Mouse (Mus musculus) neural tube, embryonic 14.5 days (tissue): ENCODE measurements around the gene Npr1. TPM values are rescaled to one million over a fixed set of nuclear protein-coding genes. Genes with fewer than 3 reads are reported as not detected.

Experiments
- ATAC-seq: fragments of 200-750 bp; cut with Nextera tagmentation; 2 replicates; pipeline ENCODE4 v1.8.0; 2017; ENCODE audit warnings: low read depth, mild to moderate bottlenecking, moderate TSS enrichment, moderate library complexity
- H3K27ac ChIP-seq: fragments of 300-500 bp; sonication (generic); 2 replicates; pipeline ENCODE4 v1.5.1; 2014; ENCODE audit warnings: low read depth, mild to moderate bottlenecking, control low read depth, low read length, moderate library complexity, mixed read lengths
- H3K27me3 ChIP-seq: fragments of 300-500 bp; sonication (generic); 2 replicates; pipeline ENCODE4 v1.6.1; 2014; ENCODE audit warnings: low read length; ENCODE audit not compliant: control insufficient read depth, insufficient read depth
- H3K36me3 ChIP-seq: fragments of 300-500 bp; sonication (generic); 2 replicates; pipeline ENCODE4 v1.6.1; 2014; ENCODE audit warnings: low read length, mixed read lengths; ENCODE audit not compliant: control insufficient read depth, insufficient read depth
- H3K4me1 ChIP-seq: fragments of 300-500 bp; sonication (generic); 2 replicates; pipeline ENCODE4 v1.6.1; 2014; ENCODE audit warnings: low read length; ENCODE audit not compliant: control insufficient read depth, insufficient read depth
- H3K4me2 ChIP-seq: fragments of 300-500 bp; sonication (generic); 2 replicates; pipeline ENCODE4 v1.6.1; 2014; ENCODE audit warnings: mild to moderate bottlenecking, low read depth, low read length, control low read depth
- H3K4me3 ChIP-seq: fragments of 300-500 bp; sonication (generic); 2 replicates; pipeline ENCODE4 v1.5.1; 2014; ENCODE audit warnings: low read depth, low read length, control low read depth, mixed read lengths
- H3K9ac ChIP-seq: fragments of 300-500 bp; sonication (generic); replicated peaks from 2 replicates; pipeline ENCODE4 v1.6.1; 2014; ENCODE audit warnings: low read depth, mild to moderate bottlenecking, control low read depth, low read length, mixed read lengths
- H3K9me3 ChIP-seq: fragments of 300-500 bp; sonication (generic); 2 replicates; pipeline ENCODE4 v1.6.1; 2016; ENCODE audit warnings: low read length; ENCODE audit not compliant: control insufficient read depth
- whole genome bisulfite sequencing: fragments of 180-500 bp; shearing (Covaris S2); extraction: QIAGEN DNeasy Blood & Tissue Kit; methylation state at CpG from one replicate; pipeline ENCODE4 v1.1.7; 2014; 5-methylcytosine and 5-hydroxymethylcytosine counted together
- polyA plus RNA-seq: library from polyadenylated mRNA; unstranded; fragments of >200 nt; fragmentation: Nextera tagmentation; extraction: Ambion mirVana; gene quantifications from 2 replicates; pipeline ENCODE4 v1.2.1, GENCODE M21; 2014

Gene Npr1
- polyA plus RNA-seq, 1 experiment from 2014 or later = 1.4 TPM

GRCm38 (mm10) chr3:90433381-90434020 lies 32.2 kb downstream of the Npr1 start, which contains the start of gene Ints3:
Gene Ints3, minus strand, starts transcription at chr3:90433622.
- peak; percentile 99 for ATAC-seq
- Histone ChIP-seq H3K9ac (peak within 1 kb of the TSS; percentile 80), H3K4me3 (peak within 1 kb of the TSS; percentile 66), H3K4me1 (peaks cover 17% of the 10 kb centered on the region), H3K9me3 (no peaks in the 10 kb centered on the region), H3K27me3 (no peaks in the 10 kb centered on the region), H3K36me3 (no peaks in the 10 kb centered on the region), H3K27ac (peak within 1 kb of the TSS; percentile 87), H3K4me2 (peak within 1 kb of the TSS; percentile 93)
- under 1% methylated on average over 52 of the region's 52 CpGs for WGBS

DNA sequence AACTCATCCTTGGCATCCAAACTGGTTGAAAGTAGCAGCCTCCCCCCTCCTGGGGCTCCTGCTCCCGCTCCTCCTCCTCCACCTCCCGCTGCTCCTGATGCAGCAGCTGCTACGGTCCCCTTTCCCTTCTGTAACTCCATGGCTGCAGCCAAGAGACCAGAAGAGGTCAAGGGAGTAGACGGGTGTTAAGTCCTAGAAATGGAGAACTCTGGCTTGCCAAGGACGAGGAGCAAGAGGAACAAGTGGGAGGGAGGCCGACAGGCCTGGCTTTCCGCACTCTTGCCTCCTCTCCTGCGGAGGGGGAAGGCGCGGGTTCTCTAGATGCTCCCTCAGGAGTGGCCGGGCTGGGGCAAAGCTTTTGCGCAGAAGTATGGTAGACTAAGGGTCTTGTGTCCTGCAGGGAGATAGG lies 32.9 kb downstream of the Npr1 start:
- peak; percentile 41 for ATAC-seq
- WGBS = 0% methylated on average over 12 of the region's 12 CpGs
- no peaks in the 10 kb centered on the region for H3K36me3 ChIP-seq
- H3K4me1 ChIP-seq = peaks cover 17% of the 10 kb centered on the region
- H3K27ac ChIP-seq = peak overlapping the region; percentile 87
- H3K9ac ChIP-seq = peak overlapping the region; percentile 80
- peak overlapping the region; percentile 93 for H3K4me2 ChIP-seq
- no peaks in the 10 kb centered on the region for H3K9me3 ChIP-seq
- peak overlapping the region; percentile 66 for H3K4me3 ChIP-seq
- H3K27me3 ChIP-seq = no peaks in the 10 kb centered on the region

GRCm38 (mm10) chr3:90432348-90432747 lies 33.3 kb downstream of the Npr1 start:
- H3K27me3 ChIP-seq = no peaks in the 10 kb centered on the region

DNA sequence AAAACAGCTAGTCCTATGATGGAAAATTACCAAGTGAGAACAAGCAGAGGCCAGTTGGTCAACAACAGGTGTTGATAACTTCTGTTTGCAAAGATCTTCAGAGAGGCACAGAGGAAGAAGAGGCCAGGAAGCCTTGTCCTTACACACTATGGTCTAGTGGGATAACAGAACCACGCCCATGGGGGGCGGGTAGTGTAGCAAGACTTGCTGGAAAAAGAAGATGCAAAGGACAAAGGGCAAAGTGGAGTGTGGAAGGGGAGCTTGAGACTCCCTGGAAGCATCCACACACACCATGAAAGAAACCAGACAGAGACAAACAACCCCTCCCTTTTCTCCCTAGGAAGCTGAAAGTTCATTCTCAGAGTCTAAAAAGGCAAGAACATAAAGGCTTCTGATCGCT lies 36.1 kb downstream of the Npr1 start:
- Histone ChIP-seq H3K27me3 (no peaks in the 10 kb centered on the region), H3K4me2 (no peak overlapping the region), H3K9ac (no peak overlapping the region), H3K4me1 (peaks cover 17% of the 10 kb centered on the region), H3K27ac (no peak overlapping the region), H3K36me3 (no peaks in the 10 kb centered on the region), H3K9me3 (no peaks in the 10 kb centered on the region), H3K4me3 (no peak overlapping the region)
- ATAC-seq = no peak
- WGBS = 80% methylated on average over 3 of the region's 3 CpGs

More at GRCm38 (mm10) chr3:90432348-90432747, 33.3 kb downstream of the Npr1 start:
- Histone ChIP-seq H3K9me3 (no peaks in the 10 kb centered on the region), H3K4me1 (peaks cover 17% of the 10 kb centered on the region), H3K4me3 (peak overlapping the region; percentile 66), H3K36me3 (no peaks in the 10 kb centered on the region), H3K4me2 (peak overlapping the region; percentile 93), H3K9ac (peak overlapping the region; percentile 80), H3K27ac (peak overlapping the region; percentile 87)
- WGBS = 13% methylated on average over 2 of the region's 2 CpGs
- no peak for ATAC-seq

DNA sequence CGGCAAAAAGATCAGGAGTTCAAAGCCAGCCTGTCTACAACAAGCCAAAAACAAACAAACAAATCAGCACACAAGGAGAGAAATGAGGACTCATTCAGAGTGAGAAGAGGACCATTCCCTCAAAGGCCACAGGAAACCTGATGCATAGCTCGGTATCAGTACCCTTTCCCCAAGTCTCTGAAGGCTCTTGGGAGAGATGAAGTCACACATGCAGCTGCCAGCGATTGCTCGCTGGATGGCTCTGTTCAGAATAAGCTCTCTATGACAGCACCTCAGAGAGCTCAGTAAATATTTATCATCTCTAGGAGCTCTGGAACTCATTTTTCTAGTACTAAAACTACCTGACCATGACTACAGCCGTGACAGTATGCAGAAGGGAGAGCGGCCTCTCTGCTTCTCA lies 37.5 kb downstream of the Npr1 start:
- peaks cover 6% of the 10 kb centered on the region; the same call in 1 of the 2 replicates for H3K36me3 ChIP-seq
- ATAC-seq = no peak
- H3K4me3 ChIP-seq = no peak overlapping the region
- H3K27me3 ChIP-seq = no peaks in the 10 kb centered on the region
- H3K9me3 ChIP-seq = no peaks in the 10 kb centered on the region
- H3K4me2 ChIP-seq = no peak overlapping the region
- WGBS = 86% methylated on average over 6 of the region's 6 CpGs
- H3K9ac ChIP-seq = no peak overlapping the region
- no peak overlapping the region for H3K27ac ChIP-seq
- H3K4me1 ChIP-seq = peaks cover 14% of the 10 kb centered on the region

- no peaks in the 10 kb centered on the region for H3K27me3 ChIP-seq
- no peak overlapping the region for H3K4me2 ChIP-seq
- WGBS = 85% methylated on average over 1 of the region's 1 CpGs
- H3K4me1 ChIP-seq = peaks cover 14% of the 10 kb centered on the region
- no peak overlapping the region for H3K9ac ChIP-seq
- no peaks in the 10 kb centered on the region for H3K9me3 ChIP-seq
- no peak for ATAC-seq
- H3K27ac ChIP-seq = no peak overlapping the region
- H3K36me3 ChIP-seq = peaks cover 13% of the 10 kb centered on the region
- no peak overlapping the region for H3K4me3 ChIP-seq
Observed at GRCm38 (mm10) chr3:90427574-90427973, 38.1 kb downstream of the Npr1 start.

GRCm38 (mm10) chr3:90425499-90425898 lies 40.2 kb downstream of the Npr1 start:
- H3K9ac ChIP-seq = no peak overlapping the region
- H3K4me2 ChIP-seq = no peak overlapping the region
- H3K4me1 ChIP-seq = no peaks in the 10 kb centered on the region
- H3K9me3 ChIP-seq = no peaks in the 10 kb centered on the region
- H3K27ac ChIP-seq = no peak overlapping the region
- WGBS = 92% methylated on average over 2 of the region's 2 CpGs
- no peaks in the 10 kb centered on the region for H3K27me3 ChIP-seq
- ATAC-seq = no peak
- no peak overlapping the region for H3K4me3 ChIP-seq
- H3K36me3 ChIP-seq = peaks cover 21% of the 10 kb centered on the region

DNA sequence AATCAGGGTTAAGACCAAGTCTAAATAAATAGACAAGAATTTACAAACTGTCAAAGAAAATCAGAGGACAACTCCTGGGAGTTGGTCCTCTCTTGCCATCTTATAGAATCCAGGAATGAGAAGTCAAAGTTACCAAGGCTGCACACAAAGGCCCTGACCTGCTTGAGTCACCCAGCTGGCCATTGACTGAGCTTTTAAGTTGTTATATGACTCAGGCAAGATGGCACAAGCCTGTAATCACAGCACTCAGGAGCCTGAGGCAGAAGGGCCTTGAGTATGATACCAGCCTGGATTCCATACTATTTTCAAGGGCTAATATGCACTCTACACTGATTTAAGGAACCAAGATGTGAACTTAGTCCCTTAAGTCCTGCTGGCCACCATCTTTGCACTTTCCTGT lies 42.1 kb downstream of the Npr1 start:
- Histone ChIP-seq H3K4me2 (no peak overlapping the region), H3K27me3 (no peaks in the 10 kb centered on the region), H3K9ac (no peak overlapping the region), H3K4me1 (no peaks in the 10 kb centered on the region), H3K4me3 (no peak overlapping the region), H3K9me3 (no peaks in the 10 kb centered on the region), H3K36me3 (peaks cover 35% of the 10 kb centered on the region), H3K27ac (no peak overlapping the region)
- no peak for ATAC-seq

- no peaks in the 10 kb centered on the region for H3K4me1 ChIP-seq
- H3K36me3 ChIP-seq = peaks cover 41% of the 10 kb centered on the region
- WGBS = 95% methylated on average over 6 of the region's 6 CpGs
- no peaks in the 10 kb centered on the region for H3K9me3 ChIP-seq
- H3K9ac ChIP-seq = no peak overlapping the region
- H3K27ac ChIP-seq = no peak overlapping the region
- no peaks in the 10 kb centered on the region for H3K27me3 ChIP-seq
- no peak overlapping the region for H3K4me3 ChIP-seq
- ATAC-seq = no peak
- no peak overlapping the region for H3K4me2 ChIP-seq
Observed at GRCm38 (mm10) chr3:90420696-90421095, 45.0 kb downstream of the Npr1 start.
